Mouse (Mus musculus): Measurements from ENCODE around the gene Fto.

- TF ChIP-seq CHD2 (IDR thresholded peaks at IDR 0.05; ENCODE audit: low read depth, low read length): no peak
- TF ChIP-seq ZC3H11A (IDR thresholded peaks at IDR 0.05; ENCODE audit: borderline replicate concordance, low read depth, low read length): no peak
- TF ChIP-seq ZNF384 (IDR thresholded peaks at IDR 0.05; ENCODE audit: low read depth, low read length): no peak
Measured at GRCm38 (mm10) chr8:91561241-91561640, 247.9 kb downstream of the Fto start.
